Mouse (Mus musculus): ENCODE data around the gene Tmem26.

Gene Tmem26

GRCm38 (mm10) chr10:68750921-68751320, 27.5 kb downstream of the Tmem26 start:
- DNase-seq (ENCODE audit: low spot score in 2 of 2) = no peak

DNA sequence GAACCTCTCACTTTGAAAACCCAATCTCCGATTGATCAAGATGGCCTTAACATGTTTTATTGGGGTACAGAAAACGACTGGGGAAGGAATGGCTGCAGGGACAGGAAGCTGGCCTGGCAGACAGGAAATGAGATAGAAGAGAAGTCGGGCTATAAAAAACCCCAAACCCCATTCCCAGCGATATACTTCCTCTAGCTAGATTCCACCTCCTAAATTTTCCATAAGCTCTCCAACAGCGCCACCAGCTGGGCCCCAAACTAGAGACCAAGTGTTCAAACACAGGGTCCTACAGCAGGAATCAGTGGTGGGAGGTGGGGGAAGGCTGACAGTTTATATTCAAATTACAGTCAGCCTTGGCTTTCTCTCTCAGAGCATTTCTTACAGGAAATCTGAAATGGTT, 35.8 kb downstream of the Tmem26 start:
- no peak for DNase-seq (ENCODE audit: low spot score in 2 of 2)

DNA sequence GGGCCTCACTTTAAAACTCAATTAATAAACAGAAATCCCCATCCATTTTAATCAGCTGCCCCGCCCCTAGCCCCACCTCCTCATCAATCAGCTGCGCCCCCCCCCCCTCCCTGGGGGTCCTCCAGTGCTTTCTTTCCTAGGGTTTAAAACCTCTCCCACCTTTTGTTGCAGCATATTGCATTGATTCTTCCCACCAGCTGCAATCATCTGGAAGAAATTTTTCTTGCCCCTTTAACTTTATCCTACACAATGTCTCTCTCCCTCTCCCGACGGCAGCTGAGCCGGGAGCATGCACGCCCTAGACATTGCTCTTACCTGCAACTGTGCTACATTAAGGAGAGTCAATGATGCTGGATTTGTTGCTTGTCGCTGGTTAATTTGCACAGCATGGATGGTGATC, 36.3 kb downstream of the Tmem26 start:
- no peak for DNase-seq (ENCODE audit: low spot score in 2 of 2)

- no peak for DNase-seq (ENCODE audit: low spot score in 2 of 2)
Observed at GRCm38 (mm10) chr10:68781067-68781868, 57.8 kb downstream of the Tmem26 start.

DNA sequence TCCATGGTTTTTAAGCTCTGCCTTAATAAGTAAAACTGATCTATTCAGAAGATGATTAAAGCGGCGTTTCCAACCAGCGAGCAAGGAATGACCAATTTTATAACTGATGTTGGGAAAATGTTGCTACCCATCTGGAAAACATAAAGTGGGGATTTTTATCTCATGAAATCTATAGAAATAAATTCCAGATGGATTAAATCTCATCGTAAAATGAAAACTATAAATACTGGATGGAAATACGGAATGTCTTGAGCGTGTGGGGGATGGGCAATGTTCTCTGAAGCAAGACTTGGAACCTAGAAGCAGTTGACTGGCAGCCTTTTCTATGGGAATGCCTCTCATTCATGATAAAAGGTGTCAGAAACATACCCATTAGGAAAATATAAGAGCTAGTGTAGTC, 59.3 kb downstream of the Tmem26 start:
- no peak for DNase-seq (ENCODE audit: low spot score in 2 of 2)

- no peak for DNase-seq (ENCODE audit: low spot score in 2 of 2)
Observed at GRCm38 (mm10) chr10:68783856-68784255, 60.4 kb downstream of the Tmem26 start.

DNA sequence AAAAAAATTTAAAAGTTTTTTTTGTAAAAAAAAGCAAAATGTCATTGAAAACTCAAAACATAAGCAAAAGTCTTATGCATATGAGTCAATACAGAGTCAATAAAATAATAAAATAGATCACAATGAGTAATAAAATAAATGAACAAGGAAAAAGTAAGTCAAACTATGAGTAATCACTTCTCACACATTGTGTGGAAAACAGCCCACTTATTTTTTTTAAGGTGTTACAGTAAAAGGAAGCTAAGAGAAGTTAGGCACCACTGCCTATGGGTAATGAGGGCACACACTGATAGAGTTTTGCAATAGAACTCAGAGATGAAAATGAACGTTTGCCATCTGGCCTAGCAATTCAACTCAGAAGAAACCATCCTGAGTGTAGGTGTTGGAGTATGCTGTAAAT, 61.0 kb downstream of the Tmem26 start:
- DNase-seq (ENCODE audit: low spot score in 2 of 2) = no peak

DNA sequence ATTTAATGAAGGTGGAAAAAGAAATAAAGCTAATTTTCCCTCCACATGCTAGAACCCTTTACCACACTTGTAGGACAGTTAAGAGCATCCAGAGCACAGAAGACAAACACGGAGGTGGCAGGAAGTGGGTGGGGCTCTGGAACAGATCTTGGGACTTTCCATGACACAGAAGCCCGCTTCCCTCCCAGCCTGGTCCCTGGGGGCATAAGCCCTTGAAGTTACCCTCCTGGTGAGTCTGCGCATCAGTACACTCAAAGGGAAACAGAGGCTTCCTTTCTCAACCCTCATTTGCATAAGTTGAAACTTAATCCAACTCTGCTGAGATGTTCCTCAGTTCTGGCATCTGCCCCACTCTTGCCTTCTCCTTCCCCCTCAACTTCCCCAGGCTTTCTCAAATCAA, 72.0 kb downstream of the Tmem26 start:
- no peak for DNase-seq (ENCODE audit: low spot score in 2 of 2)

- no peak for DNase-seq (ENCODE audit: low spot score in 2 of 2)
Observed at GRCm38 (mm10) chr10:68799883-68800282, 76.4 kb downstream of the Tmem26 start.

GRCm38 (mm10) chr10:68800339-68800738, 76.9 kb downstream of the Tmem26 start:
- DNase-seq (ENCODE audit: low spot score in 2 of 2) = no peak

- DNase-seq (ENCODE audit: low spot score in 2 of 2) = no peak
Observed at GRCm38 (mm10) chr10:68806328-68806727, 82.9 kb downstream of the Tmem26 start.

GRCm38 (mm10) chr10:68810958-68811357, 87.5 kb downstream of the Tmem26 start:
- no peak for DNase-seq (ENCODE audit: low spot score in 2 of 2)

DNA sequence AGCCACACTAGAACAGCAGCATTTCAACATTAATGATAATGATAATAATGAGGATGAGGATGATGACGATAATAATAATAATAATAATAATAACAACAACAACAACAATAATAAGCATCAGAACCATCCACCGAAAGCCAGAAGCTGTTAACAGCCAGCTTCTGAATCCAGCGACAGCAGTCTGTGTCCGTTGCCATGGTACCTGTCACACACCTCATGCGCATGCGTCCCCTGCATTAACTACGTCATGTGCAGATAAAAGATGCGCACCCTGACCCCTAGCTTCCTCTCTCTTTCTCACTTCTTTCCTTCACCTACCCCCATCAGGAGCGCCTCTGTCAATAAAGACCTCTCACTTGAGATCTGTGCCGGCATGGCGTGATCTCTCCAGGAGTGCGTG, 89.3 kb downstream of the Tmem26 start:
- DNase-seq (ENCODE audit: low spot score in 2 of 2) = no peak

GRCm38 (mm10) chr10:68817281-68817680, 93.8 kb downstream of the Tmem26 start:
- DNase-seq (ENCODE audit: low spot score in 2 of 2) = no peak

DNA sequence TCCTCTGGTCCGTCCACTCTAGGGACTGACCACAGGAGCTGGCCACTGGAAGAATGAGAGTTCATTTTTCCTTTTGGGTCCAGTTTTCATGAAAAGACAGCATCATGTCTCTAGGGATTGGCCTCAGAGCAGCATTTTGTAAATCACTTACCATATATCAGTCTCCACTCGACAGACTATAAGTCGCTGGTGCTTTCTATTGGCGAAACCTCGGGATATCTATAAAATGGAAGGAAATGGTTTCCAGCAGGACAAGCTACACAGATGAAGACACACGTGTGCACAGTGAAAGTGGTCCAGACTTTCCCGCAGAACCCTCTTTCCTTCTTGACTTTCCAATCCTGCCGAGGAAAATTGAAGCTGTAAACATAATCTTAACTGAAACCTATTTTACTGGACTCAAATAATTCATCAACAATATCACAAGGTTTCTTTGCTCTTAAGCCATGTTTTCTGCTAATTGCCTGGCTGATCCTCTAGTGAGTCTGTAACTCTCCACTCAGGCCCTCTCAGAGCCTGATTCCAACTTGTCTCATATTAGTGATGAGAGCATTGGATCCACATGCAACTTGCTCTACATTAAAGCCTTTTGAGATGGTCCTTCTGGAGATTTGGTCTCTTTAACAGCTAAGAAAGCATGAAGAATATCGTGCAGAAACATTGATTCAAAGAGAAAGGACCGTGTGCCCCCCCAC, 94.8 kb downstream of the Tmem26 start:
- no peak for DNase-seq (ENCODE audit: low spot score in 2 of 2)

DNA sequence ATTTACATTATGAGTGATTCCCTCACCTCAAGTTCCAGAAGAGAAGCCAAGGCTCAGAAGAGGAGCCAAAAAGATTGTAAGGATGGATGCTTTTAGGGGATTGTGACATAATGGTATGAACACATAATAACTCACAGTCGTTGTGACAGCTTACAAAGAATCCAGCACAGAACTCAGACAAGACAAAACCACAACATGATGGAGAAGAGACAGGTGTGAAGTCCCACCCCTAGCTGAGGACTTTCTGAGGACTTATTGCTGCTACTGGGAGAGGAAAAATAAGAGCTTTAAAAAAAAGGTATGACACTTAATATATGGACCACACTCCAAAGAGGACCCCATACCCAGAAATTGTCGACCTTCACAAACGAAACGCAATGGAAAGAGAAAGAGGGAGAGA, 101.1 kb downstream of the Tmem26 start:
- DNase-seq (ENCODE audit: low spot score in 2 of 2) = no peak

Measured in frontal cortex, postnatal 25 days (tissue).